Comparison of ENCODE assay signal across 10 mouse cellular contexts in the genomic region with DNA sequence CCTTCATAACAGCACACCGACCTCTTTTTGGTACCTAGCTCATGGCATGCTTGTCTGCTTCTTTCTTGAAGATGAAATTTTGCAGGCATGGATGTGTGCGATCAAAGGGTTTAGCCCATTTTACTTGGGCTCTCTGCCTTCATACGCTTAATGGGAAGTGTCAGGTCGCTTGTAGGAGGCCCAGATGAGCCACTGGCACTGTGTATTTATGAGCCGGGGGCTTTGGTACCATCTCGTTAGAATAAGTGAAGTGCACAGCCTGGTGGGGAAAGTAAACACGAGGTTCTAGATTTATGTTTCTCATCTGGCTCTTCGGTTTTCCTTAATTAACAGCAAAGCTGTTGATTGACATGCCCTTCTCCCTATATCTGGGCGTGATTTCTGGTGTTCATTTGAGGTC.
"Had no signal": no experiment of that assay in that cellular context is flagged by ENCODE, and none has a peak within 500 bp of the region (broad histone marks: within the 10 kb centered on the region; RNA-seq: fewer than 3 reads in every experiment).

No protein-coding gene starts in this region.

- H3K9ac ChIP-seq: liver, embryonic 15.5 days had no signal

- H3K27me3 ChIP-seq: liver, embryonic 15.5 days had no signal

- H3K9me3 ChIP-seq: limb, embryonic 10.5 days; liver, embryonic 15.5 days had no signal

- ATAC-seq: inflammation-experienced regulatory T-cells, adult 6 months; lung, postnatal 0 days had no signal

- DNase-seq: kidney, postnatal 14 days; lung, adult 2 months; lung, postnatal 36 days; thymus, postnatal 4 days had no signal

- H3K36me3 ChIP-seq: liver, embryonic 15.5 days had no signal

- H3K4me3 ChIP-seq: layer of hippocampus, adult 2 months; limb, embryonic 10.5 days; liver, embryonic 15.5 days had no signal

- H3K4me2 ChIP-seq: liver, embryonic 11.5 days; liver, embryonic 15.5 days had no signal

- H3K27ac ChIP-seq: layer of hippocampus, adult 2 months; limb, embryonic 10.5 days; liver, embryonic 15.5 days had no signal
